Mouse (Mus musculus) liver, adult 2 months (tissue): ENCODE data around the gene Prpf6. TPM values are rescaled to one million over a fixed set of nuclear protein-coding genes. Genes with fewer than 3 reads are reported as not detected.

Source experiments
- DNase-seq: peaks from one replicate; pipeline ENCODE4 v3.0.0-alpha.2; 2011; ENCODE audit warnings: low read depth, low spot score; ENCODE audit errors: extremely low read depth
- H3K27ac ChIP-seq: fragments of 200-500 bp; replicated peaks from 2 replicates; pipeline ENCODE4 v1.5.1; 2012; ENCODE audit warnings: low read depth, mild to moderate bottlenecking, control low read depth, inconsistent platforms, low read length; ENCODE audit not compliant: insufficient read depth
- H3K27me3 ChIP-seq: fragments of 200-500 bp; 2 replicates; pipeline ENCODE4 v1.6.1; 2012; ENCODE audit warnings: mild to moderate bottlenecking, moderate library complexity, low read length, inconsistent platforms; ENCODE audit not compliant: control insufficient read depth, insufficient read depth
- H3K36me3 ChIP-seq: fragments of 200-500 bp; 2 replicates; pipeline ENCODE4 v1.6.1; 2012; ENCODE audit warnings: low read length, inconsistent platforms; ENCODE audit not compliant: control insufficient read depth, insufficient read depth
- H3K4me1 ChIP-seq: fragments of 200-500 bp; 2 replicates; pipeline ENCODE4 v1.6.1; 2011; ENCODE audit warnings: low read length; ENCODE audit not compliant: control insufficient read depth, insufficient read depth
- H3K4me3 ChIP-seq: fragments of 200-500 bp; 2 replicates; pipeline ENCODE4 v1.5.1; 2011; ENCODE audit warnings: low read depth, mild to moderate bottlenecking, control low read depth, low read length, moderate library complexity; ENCODE audit not compliant: insufficient read depth
- H3K79me2 ChIP-seq: fragments of 200-500 bp; 2 replicates; pipeline ENCODE4 v1.6.1; 2012; ENCODE audit warnings: inconsistent platforms, mild to moderate bottlenecking, low read length, moderate library complexity; ENCODE audit not compliant: control insufficient read depth, insufficient read depth
- H3K9ac ChIP-seq: fragments of 200-500 bp; 2 replicates; pipeline ENCODE4 v1.6.1; 2012; ENCODE audit warnings: low read depth, mild to moderate bottlenecking, control low read depth, inconsistent platforms, low read length
- CTCF ChIP-seq: fragments of 200-500 bp; IDR thresholded peaks from 2 replicates; pipeline ENCODE4 v1.5.1; 2011; ENCODE audit warnings: low read depth, low read length, control low read depth
- POLR2A ChIP-seq: fragments of 200-500 bp; IDR thresholded peaks from 2 replicates; pipeline ENCODE4 v1.6.1; 2011; ENCODE audit warnings: low read length, control low read depth; ENCODE audit not compliant: insufficient read depth; ENCODE audit errors: extremely low read depth
- WGBS: fragments of 180-500 bp; shearing (Covaris S2); methylation state at CpG from one replicate; pipeline ENCODE4 v1.1.7; 2018; 5-methylcytosine and 5-hydroxymethylcytosine counted together
- polyA plus RNA-seq: library from polyadenylated mRNA; depleted of rRNA; stranded (reverse); fragments of >200 nt; gene quantifications from 2 replicates; pipeline ENCODE4 v1.2.3, GENCODE M21; 2012
- total RNA-seq: library from RNA; depleted of rRNA; stranded (reverse); fragments of >200 nt; gene quantifications from 2 replicates; pipeline ENCODE4 v1.2.3, GENCODE M21; 2014

Prpf6 gene
- total and polyA plus RNA-seq, 2 experiments = 13.4 to 27.3 TPM

DNA sequence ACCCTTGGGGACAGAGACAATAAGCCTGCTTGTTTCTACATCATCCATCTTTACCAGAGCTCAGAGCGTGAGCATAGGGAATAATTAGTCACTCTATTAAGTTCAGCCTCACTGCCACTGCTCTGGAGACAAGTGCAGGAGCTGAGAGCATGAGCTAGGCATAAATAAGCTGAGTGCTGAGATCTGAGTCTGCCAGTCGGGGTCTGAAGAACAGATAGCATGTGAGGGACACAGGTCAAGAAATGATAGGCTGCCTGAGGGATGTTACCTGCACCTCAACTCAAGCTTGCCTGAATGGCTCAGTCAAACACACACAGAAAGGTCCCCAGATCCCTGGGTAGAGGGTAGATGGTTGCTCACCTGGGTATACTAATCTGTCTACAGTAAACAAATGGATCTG is 14.5 kb upstream of the Prpf6 start:
- H3K4me3 ChIP-seq = no peak overlapping the region
- peaks cover 2% of the 10 kb centered on the region; the same call in 1 of the 2 replicates for H3K36me3 ChIP-seq
- H3K27ac ChIP-seq = no peak overlapping the region
- H3K27me3 ChIP-seq = no peaks in the 10 kb centered on the region
- peaks cover 6% of the 10 kb centered on the region; the same call in 1 of the 2 replicates for H3K4me1 ChIP-seq
- peaks cover 13% of the 10 kb centered on the region; the same call in 1 of the 2 replicates for H3K79me2 ChIP-seq
- no peak for DNase-seq
- H3K9ac ChIP-seq = no peak overlapping the region
- WGBS = 81% methylated on average over 2 of the region's 2 CpGs
- TF ChIP-seq CTCF = no peak

DNA sequence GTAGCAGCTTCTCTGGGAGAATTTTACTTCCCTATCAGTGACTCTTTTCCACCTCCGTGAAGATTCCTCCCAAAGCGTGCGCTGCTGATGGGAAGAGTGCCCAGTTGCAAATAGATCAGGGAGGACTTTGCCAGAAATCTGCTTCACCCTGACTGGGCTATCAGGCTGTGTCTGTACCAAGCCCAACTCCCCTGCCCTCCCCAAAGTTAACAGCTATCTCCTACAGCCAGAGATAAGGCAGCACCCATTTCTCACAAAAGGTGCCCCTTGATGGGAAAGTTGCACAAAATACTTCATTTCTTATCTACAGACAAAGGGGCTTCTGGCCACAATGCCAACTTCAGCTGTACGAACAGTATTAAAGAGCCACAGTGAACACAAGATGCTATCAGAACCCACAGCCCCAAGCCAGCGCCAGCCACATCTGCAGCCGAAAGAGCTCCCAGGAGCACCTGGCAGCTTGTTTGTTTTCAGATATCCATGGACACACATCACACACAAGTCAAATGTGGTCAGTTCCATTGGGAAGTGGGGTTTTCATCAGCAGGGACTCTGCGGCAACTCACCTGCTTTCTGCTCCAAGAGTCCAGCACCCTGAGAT is 13.6 kb upstream of the Prpf6 start:
- 44% methylated on average over 7 of the region's 7 CpGs for WGBS
- peak; percentile 34 for DNase-seq
- Histone ChIP-seq H3K9ac (no peak overlapping the region), H3K27ac (no peak overlapping the region), H3K27me3 (no peaks in the 10 kb centered on the region), H3K4me3 (no peak overlapping the region), H3K36me3 (no peaks in the 10 kb centered on the region; the same call in 1 of the 2 replicates), H3K79me2 (peaks cover 13% of the 10 kb centered on the region; the same call in 1 of the 2 replicates), H3K4me1 (peaks cover 15% of the 10 kb centered on the region; the same call in 1 of the 2 replicates)
- TF ChIP-seq CTCF (no peak), POLR2A (no peak)

DNA sequence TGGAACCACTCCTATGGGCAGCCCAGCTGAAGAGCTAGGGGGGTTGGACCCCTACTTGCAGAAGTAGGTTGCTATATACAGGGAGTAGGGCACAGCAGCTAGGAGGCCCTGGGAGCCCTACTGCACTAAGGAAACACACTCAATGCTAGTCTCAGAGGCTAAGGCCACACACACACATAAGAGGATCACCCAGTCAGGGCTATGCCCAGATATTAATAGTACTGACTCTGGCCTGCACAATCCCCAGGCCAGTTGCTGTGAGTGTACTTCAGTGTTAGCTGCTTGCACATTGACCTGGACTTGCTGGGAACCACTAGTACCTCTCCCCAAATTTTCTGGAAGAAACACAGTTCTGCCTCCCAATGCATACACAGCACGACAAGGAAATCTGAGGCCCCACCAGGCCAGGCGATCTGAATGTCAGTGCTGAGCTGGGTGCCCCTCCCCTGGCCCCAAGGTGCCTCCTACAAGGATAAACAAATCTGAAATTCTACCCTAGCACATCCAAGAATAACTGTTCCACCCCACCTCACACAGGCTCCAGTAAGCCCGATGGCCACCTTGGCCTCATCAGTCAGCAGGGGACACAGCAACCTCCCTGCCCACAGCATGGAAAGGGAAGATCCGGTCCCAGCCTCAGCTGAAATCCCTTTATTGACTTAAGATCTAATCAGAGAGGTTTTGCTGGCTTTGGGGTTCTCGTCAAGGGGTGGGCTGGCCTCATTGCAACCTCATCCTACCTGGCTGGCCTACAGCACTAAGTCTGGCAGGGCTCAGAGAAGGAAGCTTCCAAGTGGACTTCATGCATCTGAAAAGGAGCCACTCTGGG is 12.7 kb upstream of the Prpf6 start:
- H3K36me3 ChIP-seq = no peaks in the 10 kb centered on the region; the same call in 1 of the 2 replicates
- H3K27ac ChIP-seq = no peak overlapping the region
- DNase-seq = no peak
- WGBS = 44% methylated on average over 5 of the region's 5 CpGs
- no peak overlapping the region for H3K4me3 ChIP-seq
- no peaks in the 10 kb centered on the region for H3K27me3 ChIP-seq
- H3K9ac ChIP-seq = no peak overlapping the region
- H3K4me1 ChIP-seq = peaks cover 16% of the 10 kb centered on the region; the same call in 1 of the 2 replicates
- TF ChIP-seq POLR2A (no peak), CTCF (no peak)
- H3K79me2 ChIP-seq = peaks cover 13% of the 10 kb centered on the region; the same call in 1 of the 2 replicates

DNA sequence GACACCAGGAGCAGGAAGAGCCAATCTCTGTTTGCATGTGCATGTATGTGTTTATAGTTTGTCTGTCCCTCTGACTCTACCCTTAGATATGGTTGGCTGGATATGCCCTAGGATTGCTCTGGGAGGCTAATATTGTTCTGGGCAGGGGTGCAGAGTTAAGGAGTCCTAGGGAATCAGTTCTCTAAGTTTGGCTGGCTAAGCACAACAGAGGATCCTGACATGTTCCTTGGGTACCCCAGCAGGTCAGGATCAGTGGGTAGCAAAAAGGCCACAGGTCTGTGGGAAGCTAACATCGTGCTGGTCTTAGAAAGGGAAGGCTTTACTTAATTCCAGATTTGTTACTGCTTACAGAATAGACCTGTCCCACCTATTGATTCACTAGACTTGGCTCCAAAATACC is 12.0 kb upstream of the Prpf6 start:
- H3K27ac ChIP-seq = no peak overlapping the region
- no peaks in the 10 kb centered on the region for H3K27me3 ChIP-seq
- H3K79me2 ChIP-seq = peaks cover 13% of the 10 kb centered on the region; the same call in 1 of the 2 replicates
- H3K36me3 ChIP-seq = no peaks in the 10 kb centered on the region
- no peak for DNase-seq
- H3K4me1 ChIP-seq = peaks cover 16% of the 10 kb centered on the region; the same call in 1 of the 2 replicates
- no peak overlapping the region for H3K9ac ChIP-seq
- TF ChIP-seq CTCF (no peak), POLR2A (no peak)
- 96% methylated on average over 1 of the region's 1 CpGs for WGBS
- H3K4me3 ChIP-seq = no peak overlapping the region

DNA sequence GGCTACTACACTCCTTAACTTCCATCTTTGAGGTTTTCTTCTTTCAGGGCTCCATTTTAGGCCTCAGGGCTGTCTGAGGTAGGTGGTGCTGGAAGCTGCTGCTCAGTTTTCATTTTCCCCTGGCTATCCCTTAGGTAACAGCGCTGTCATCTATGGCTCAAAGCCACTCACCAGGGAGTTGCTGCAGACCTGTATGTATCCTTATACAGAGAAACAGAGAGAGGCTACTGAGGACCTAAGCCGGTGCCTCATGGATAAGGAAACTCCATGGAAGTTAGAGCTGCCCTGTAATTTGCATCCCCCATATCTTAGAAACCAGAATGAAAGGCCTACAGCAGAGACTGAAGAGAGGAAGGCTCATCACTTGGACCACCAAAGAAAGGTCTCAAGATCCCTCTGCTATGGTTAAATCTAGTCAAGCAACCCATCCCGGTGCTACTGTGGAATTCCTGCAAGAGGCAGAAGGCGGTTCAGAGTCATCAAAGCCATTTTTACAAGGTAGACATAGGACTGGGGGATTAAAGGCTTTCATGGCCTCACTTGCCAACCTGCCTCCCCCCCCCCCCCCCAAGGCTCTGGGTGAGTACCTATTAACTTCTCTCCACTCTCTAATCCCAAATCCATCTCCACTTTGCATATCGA is 11.4 kb upstream of the Prpf6 start:
- peak overlapping the region; percentile 85 for H3K4me3 ChIP-seq
- peaks cover 13% of the 10 kb centered on the region; the same call in 1 of the 2 replicates for H3K79me2 ChIP-seq
- H3K4me1 ChIP-seq = peaks cover 16% of the 10 kb centered on the region; the same call in 1 of the 2 replicates
- no peak for DNase-seq
- peak overlapping the region; percentile 55; the same call in 1 of the 2 replicates for H3K9ac ChIP-seq
- TF ChIP-seq POLR2A (no peak), CTCF (no peak)
- H3K27ac ChIP-seq = peak overlapping the region; percentile 71; the same call in 1 of the 2 replicates
- H3K27me3 ChIP-seq = no peaks in the 10 kb centered on the region
- WGBS = 74% methylated on average over 5 of the region's 5 CpGs
- H3K36me3 ChIP-seq = no peaks in the 10 kb centered on the region
